Mouse (Mus musculus) brain, embryonic 14.5 days (tissue): ENCODE data around the gene Poc1a.

Experiments
- CTCF ChIP-seq: fragments of 200-500 bp; IDR thresholded peaks from 2 replicates; pipeline ENCODE4 v1.5.1; 2012; ENCODE audit warnings: inconsistent platforms, mild to moderate bottlenecking, moderate library complexity, borderline replicate concordance; ENCODE audit not compliant: insufficient read depth, insufficient read length; ENCODE audit errors: extremely low read depth
- POLR2A ChIP-seq: fragments of 200-500 bp; IDR thresholded peaks from 2 replicates; pipeline ENCODE4 v1.6.1; 2012; ENCODE audit warnings: mild to moderate bottlenecking, inconsistent platforms, borderline replicate concordance; ENCODE audit not compliant: poor library complexity, insufficient read depth, insufficient read length, severe bottlenecking; ENCODE audit errors: extremely low read depth

- TF ChIP-seq POLR2A: no peak
- TF ChIP-seq CTCF: no peak
These were observed 84.5 kb downstream of the Poc1a start for GRCm38 (mm10) chr9:106365333-106365732.
